Mouse (Mus musculus): ENCODE data around the gene Pex12.

Gene Pex12

GRCm38 (mm10) chr11:83302526-83303251, at the start of gene Pex12:
Gene Pex12, minus strand, starts transcription at chr11:83302586.
- DNase-seq (ENCODE audit: low read depth): peak; percentile 99

DNA sequence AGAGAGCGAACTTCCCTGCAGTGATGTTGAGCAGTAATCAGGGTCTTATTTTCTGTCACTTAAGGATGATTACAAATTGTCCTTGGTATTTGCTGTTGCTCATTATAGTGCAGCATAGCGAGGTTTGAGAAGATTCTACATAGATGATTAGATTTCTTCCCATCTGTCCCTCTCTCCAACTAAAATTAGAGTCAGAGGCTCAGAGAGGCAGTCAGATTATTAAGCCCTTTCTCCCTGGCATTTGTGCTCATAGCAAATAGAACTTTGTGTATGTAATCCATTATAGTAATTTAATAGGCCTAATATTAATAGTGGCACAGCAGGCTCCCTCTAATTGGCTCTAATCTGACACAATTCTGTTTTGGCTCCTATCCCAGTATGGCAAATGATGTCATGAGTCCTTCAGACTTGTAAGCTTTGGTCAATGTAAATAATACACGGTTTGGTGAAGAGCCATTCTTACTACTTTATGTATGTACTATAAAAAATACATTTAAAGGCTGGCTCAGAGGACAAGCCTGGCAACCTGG, 39.4 kb upstream of the Pex12 start:
- DNase-seq (ENCODE audit: low read depth): no peak

- no peak for DNase-seq (ENCODE audit: low read depth)
Measured at GRCm38 (mm10) chr11:83339705-83340104, 37.3 kb upstream of the Pex12 start.

GRCm38 (mm10) chr11:83335826-83336225, 33.4 kb upstream of the Pex12 start:
- DNase-seq (ENCODE audit: low read depth): no peak

DNA sequence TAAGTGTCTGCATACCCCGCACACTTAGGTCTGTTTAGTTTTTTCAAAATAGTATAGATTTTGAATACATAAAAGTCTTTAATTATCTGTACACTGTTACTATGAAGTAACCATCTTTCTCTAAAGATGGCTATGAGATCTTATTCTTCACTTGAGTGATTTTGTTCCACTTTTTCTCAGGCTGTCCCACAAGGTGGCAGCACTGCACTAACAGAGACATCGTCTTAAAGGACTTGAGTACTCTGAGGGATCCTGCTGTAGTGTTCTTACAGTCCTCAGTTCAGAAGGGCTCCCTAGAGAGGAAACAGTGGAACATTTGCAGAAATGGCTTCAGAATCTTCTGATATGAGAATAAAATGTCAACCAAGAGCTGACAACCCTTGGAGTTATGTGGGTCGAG, 25.0 kb upstream of the Pex12 start:
- peak; percentile 83 for DNase-seq (ENCODE audit: low read depth)

GRCm38 (mm10) chr11:83326692-83327091, 24.3 kb upstream of the Pex12 start:
- DNase-seq (ENCODE audit: low read depth): peak; percentile 31

DNA sequence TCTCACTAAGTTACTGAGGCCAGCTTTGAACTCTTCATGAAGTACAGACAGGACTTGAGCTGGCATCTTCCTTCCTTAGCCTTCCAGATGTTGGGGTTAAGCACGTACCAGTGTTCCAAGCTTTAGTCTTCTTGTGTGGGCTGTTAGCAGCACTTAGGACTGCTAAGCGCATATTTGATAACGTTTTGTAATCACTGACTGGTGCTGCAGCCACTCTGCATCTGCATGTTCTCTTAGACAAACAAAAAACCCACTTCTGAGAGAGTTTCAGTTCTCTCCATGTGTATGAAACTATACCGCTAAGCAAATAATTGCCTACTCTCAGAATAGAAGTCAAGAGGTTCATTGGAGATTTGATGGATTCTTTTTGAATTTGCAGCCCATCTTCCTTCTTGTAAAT, 16.7 kb upstream of the Pex12 start:
- DNase-seq (ENCODE audit: low read depth): no peak

DNA sequence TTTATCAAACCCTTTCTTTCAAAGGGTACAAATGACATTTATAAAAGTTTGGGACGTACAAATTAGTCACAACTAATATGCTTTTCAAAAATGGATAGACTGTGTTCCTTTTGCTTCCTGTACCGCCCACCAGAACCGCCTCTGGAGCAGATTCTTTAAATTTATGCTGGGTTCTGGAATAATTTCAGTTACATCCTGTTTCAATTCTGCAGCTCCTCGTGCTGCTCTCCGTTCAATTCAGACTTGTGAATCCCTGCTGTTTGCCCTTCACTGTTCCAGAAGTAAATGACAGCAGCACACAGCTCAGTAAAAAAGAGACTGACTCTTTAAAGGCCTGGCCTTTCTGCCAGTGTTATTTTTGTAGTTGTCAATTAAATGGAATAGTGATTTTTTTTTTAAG, 10.1 kb upstream of the Pex12 start:
- DNase-seq (ENCODE audit: low read depth): no peak

- no peak for DNase-seq (ENCODE audit: low read depth)
Measured at GRCm38 (mm10) chr11:83306700-83307253, 4.4 kb upstream of the Pex12 start.

GRCm38 (mm10) chr11:83304485-83304884, 2.1 kb upstream of the Pex12 start:
- no peak for DNase-seq (ENCODE audit: low read depth)

DNA sequence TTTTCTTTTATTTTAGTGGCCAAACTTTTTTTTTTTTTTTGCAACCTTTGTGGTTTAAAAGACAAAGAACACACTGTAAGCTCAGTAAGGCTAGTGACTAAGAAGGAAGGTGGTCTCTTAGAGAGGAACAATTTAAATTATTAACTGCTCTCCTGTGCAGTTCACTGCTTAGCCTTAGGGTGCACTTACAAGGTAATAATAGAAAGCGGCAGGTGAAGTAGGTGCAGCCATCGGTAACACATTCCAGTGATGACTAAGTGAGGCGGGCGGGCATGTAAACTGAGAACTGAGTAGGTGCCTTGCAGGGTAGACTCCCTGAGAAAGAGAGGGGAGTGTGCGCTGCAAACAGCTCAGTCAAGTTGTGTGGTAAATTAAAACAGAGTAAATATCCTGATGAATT, 1.4 kb upstream of the Pex12 start:
- no peak for DNase-seq (ENCODE audit: low read depth)

DNA sequence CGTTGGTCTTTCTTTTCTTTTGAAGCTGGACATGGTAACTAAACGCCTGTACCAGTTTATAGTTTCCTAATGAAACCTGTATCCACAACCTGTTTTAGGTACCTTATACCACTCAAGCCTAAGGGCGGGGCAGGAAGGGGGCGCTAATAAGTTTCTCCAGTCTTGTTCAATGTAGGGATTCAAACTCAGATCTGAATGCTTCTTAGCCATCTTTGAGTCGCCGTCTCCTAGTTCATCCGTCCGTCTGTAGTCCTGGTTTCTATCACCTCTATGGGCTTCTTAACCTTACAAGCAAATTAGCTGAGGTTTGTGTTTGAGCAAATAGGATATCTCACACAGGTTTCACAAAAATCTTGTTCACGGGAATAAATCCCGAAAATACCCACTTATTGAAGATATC, 262 bp downstream of the Pex12 start:
- no peak for DNase-seq (ENCODE audit: low read depth)

GRCm38 (mm10) chr11:83301431-83301831, 955 bp downstream of the Pex12 start:
- peak; percentile 58 for DNase-seq (ENCODE audit: low read depth)

GRCm38 (mm10) chr11:83299724-83300123, 2.7 kb downstream of the Pex12 start:
- no peak for DNase-seq (ENCODE audit: low read depth)

DNA sequence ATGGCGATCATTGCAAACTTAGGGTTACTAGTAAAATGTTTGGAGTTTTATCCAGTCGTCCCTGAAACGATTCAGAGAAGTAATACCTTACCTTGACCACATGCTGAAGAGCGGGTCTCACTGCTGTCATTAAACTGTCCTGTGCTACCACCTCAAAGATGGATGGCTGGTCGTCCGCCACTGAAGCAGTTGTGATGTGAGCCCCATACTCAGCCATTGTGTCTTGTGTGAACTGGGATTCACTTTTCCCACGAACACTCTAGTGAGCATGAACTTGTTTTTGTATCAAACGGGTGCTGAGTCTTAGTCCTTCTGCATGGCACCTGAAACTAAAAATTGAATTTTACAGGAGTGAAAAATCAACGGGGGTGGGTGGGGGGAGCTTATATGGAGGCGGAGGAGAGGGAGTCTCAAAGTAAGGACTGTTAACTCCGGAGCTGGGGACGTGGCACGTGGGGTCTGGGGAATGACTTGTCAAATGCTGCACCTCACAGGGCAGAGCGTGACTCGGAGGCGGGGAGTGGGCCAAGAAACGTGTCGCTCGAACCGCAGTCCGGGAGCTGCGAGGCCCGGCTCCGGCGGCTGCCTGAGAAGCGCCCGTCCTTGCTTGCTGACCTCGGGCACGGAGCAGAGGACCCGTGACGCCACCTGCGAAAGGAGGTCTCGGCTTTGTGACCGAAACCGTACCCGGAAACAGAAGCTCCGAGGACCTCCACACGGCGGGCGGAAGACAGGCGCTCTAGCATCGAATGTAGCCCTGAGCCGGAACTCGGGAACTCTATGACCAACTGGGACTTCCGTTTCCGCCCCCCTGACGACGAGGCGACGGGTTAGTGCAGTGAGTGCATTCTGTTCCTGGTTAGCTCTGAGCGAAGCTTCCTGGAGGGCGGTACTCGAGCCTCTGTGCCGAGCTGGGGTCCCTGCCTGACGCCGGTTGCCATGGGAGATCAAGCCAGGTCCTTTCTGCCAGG, 3.9 kb downstream of the Pex12 start, which contains the start of gene Ap2b1:
Ap2b1 (plus strand) TSS at position 800 of the 971 bp plus-strand sequence.
- peak; percentile 98 for DNase-seq (ENCODE audit: low read depth)

- peak; percentile 35 for DNase-seq (ENCODE audit: low read depth)
Measured at GRCm38 (mm10) chr11:83297816-83298215, 4.6 kb downstream of the Pex12 start.

DNA sequence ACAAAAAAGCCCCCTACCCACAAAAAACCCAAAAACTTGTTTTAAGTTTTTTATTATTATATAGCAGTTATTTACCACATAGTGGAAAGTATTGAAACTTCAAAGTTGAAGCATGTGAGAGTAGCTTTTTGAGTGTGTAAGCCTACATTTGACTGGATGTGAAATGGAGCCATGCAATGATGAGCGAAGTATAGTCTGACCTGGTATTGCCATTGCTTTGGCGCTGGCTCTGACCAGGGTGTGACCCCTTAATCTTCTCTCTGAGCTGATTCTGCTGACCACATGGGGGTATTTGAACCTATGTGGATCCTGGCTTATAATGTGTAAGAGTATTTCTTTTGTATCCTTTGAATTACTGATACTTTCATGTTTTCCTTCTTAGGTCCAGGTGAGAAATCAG, 8.3 kb downstream of the Pex12 start:
- DNase-seq (ENCODE audit: low read depth): no peak

DNA sequence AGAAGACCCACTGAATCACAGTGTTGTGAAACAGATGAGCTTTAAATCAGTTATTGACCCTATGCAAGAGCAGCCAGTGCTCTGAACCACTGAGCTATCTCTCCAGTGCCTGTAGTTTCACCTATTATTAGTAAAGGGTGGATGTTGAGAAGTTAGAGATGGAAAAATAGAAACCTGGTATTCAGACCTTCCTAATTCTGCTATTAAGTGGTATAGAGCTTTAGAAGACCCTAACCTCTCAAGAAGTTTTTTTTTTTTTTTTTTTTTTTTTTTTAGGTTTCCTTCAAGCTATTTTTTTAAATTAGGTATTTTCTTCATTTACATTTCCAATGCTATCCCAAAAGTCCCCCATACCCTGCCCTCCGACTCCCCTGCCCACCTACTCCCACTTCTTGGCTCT, 9.2 kb downstream of the Pex12 start:
- DNase-seq (ENCODE audit: low read depth): no peak

DNA sequence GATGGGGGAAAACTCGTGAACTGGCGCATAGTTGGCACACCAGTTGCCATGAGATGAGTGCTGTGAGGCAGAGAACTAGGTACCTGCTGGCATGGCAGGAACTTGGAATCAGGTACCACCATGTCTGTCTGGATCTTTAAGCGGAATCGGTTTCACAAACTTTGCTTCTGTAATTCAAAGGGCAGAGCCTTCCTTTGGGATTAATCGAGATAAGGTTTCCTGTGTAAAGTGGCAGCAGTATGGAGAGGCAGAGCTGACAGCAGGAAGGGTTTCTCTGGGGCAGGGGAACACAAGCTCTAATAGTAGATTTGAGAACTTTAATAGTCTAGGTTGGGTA, 10.2 kb downstream of the Pex12 start:
- peak; percentile 44 for DNase-seq (ENCODE audit: low read depth)

DNA sequence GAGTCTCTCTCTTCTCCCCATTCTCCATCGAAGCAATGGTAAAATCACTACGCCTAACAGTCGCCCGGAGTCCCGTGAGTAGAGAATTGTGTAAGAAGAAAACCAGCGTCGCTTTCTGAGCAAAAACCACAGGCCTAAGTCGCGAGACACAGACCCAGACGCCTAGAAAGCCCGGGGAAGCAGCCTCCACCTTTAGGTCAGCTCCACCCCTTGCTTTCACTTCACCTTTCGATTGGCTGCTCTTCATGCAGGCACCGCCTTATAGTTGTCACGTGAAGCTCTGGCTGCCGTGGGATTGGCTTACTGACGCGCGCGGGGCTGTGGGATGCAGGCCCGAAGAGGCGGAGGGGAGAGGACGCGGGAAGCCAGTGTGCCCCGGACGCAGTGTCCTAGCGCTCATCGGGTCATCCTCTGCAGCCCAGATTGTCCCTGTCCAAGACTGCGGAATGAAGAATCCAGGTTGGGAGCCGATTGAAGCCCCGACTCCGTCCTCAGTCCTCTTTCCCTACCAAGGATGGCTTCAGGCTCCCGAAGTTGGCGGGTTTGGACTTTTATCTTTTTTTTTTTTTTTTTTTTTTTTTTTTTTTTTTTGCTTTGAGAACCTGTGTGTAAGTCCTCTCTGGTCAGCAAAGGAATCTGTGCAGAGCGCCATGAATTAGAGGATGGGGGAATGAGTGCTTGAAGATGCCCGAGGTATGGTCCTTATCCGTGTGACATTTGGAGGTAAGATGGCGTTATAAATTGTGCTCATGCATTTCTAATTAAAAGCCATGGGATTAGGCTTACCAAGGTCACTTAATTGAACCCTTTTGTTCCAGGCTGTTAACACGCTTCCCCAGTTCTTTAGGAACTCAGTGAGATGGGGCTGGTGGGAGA, 10.8 kb downstream of the Pex12 start:
- DNase-seq (ENCODE audit: low read depth): peak; percentile 98

DNA sequence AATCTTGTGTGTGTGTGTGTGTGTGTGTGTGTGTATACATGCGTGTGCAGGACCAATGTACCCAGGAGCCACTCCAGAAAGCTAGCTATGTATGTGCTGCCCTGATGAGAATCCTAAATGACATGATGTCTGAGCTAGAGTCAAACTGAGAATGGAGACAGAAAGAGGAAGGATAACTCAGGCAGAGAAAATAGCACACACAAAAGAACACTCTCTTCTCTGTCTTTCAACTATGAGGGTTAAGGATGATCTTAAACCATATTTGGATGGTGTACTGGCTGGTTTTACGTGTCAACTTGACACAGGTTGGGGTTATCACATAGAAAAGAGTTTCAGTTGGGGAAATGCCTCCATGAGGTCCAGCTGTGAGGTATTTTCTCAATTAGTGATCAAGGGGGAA, 12.8 kb downstream of the Pex12 start:
- no peak for DNase-seq (ENCODE audit: low read depth)

DNA sequence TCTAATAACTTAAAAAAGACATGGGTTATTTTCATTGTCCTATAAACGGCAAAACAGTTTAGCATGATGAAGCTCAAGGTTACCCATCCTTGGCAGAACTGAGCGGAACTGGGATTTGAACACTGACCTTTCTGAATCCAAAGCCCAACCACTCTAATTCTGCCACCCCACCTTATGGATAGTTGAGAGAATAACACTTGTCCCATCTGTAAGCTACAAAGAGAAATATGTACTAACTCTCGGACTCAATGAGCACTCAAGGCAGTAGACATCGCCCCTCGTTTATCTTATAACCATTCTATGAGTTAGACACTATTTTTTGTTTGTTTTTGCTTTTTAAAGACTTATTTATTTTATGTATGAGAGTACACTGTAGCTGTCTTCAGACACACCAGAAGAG, 13.3 kb downstream of the Pex12 start:
- DNase-seq (ENCODE audit: low read depth): no peak
